Mouse (Mus musculus): Measurements from ENCODE around the gene Phf12. TPM values are rescaled to one million over a fixed set of nuclear protein-coding genes. Genes with fewer than 3 reads are reported as not detected.

Gene Phf12
- polyA plus RNA-seq, 2 experiments = 18.3 to 81.2 TPM

- Histone ChIP-seq H3K4me1 (ENCODE audit: control insufficient read depth, insufficient read depth, low read length) (peaks cover 5% of the 10 kb centered on the region; the same call in 1 of the 2 replicates), H3K4me3 (replicated peaks; ENCODE audit: low read length) (no peak overlapping the region), H3K27ac (replicated peaks; ENCODE audit: low read depth, low read length) (no peak overlapping the region), H3K36me3 (ENCODE audit: control insufficient read depth, insufficient read depth, low read length) (no peaks in the 10 kb centered on the region), H3K9ac (ENCODE audit: low read depth, low read length, severe bottlenecking) (no peak overlapping the region), H3K27me3 (ENCODE audit: control insufficient read depth, insufficient read depth, low read length) (no peaks in the 10 kb centered on the region), H3K4me2 (replicated peaks; ENCODE audit: low read depth, low read length, severe bottlenecking) (no peak overlapping the region), H3K9me3 (ENCODE audit: control insufficient read depth, low read length) (no peaks in the 10 kb centered on the region)
- DNase-seq (ENCODE audit: low spot score) (no peak), ATAC-seq (ENCODE audit: low FRiP score, low read depth) (no peak)
- TF ChIP-seq POLR2A (IDR thresholded peaks at IDR 0.05; ENCODE audit: borderline replicate concordance, extremely low read depth, insufficient read depth, insufficient read length) = no peak
- WGBS = 48% methylated on average over 2 of the region's 2 CpGs
These were observed 84.1 kb downstream of the Phf12 start for GRCm38 (mm10) chr11:78066641-78067040.

GRCm38 (mm10) chr11:78067566-78067965 lies 85.0 kb downstream of the Phf12 start:
- H3K27ac ChIP-seq (replicated peaks; ENCODE audit: low read depth, low read length) = no peak overlapping the region
- WGBS = 63% methylated on average over 5 of the region's 5 CpGs
- H3K36me3 ChIP-seq (ENCODE audit: control insufficient read depth, insufficient read depth, low read length) = peaks cover 8% of the 10 kb centered on the region
- no peak overlapping the region for H3K4me3 ChIP-seq (replicated peaks; ENCODE audit: low read length)
- DNase-seq (ENCODE audit: low spot score) (no peak), ATAC-seq (ENCODE audit: low FRiP score, low read depth) (no peak)
- H3K4me2 ChIP-seq (replicated peaks; ENCODE audit: low read depth, low read length, severe bottlenecking) = no peak overlapping the region
- H3K9ac ChIP-seq (ENCODE audit: low read depth, low read length, severe bottlenecking) = no peak overlapping the region
- TF ChIP-seq POLR2A (IDR thresholded peaks at IDR 0.05; ENCODE audit: borderline replicate concordance, extremely low read depth, insufficient read depth, insufficient read length) = no peak
- H3K9me3 ChIP-seq (ENCODE audit: control insufficient read depth, low read length) = no peaks in the 10 kb centered on the region
- no peaks in the 10 kb centered on the region for H3K4me1 ChIP-seq (ENCODE audit: control insufficient read depth, insufficient read depth, low read length)
- no peaks in the 10 kb centered on the region for H3K27me3 ChIP-seq (ENCODE audit: control insufficient read depth, insufficient read depth, low read length)

- no peak for ATAC-seq (ENCODE audit: low FRiP score, low read depth)
- no peak for DNase-seq (ENCODE audit: low spot score)
- H3K9ac ChIP-seq (ENCODE audit: low read depth, low read length, severe bottlenecking) = no peak overlapping the region
- H3K36me3 ChIP-seq (ENCODE audit: control insufficient read depth, insufficient read depth, low read length) = peaks cover 22% of the 10 kb centered on the region
- no peak overlapping the region for H3K27ac ChIP-seq (replicated peaks; ENCODE audit: low read depth, low read length)
- no peaks in the 10 kb centered on the region for H3K27me3 ChIP-seq (ENCODE audit: control insufficient read depth, insufficient read depth, low read length)
- no peaks in the 10 kb centered on the region for H3K9me3 ChIP-seq (ENCODE audit: control insufficient read depth, low read length)
- no peak overlapping the region for H3K4me2 ChIP-seq (replicated peaks; ENCODE audit: low read depth, low read length, severe bottlenecking)
- TF ChIP-seq POLR2A (IDR thresholded peaks at IDR 0.05; ENCODE audit: borderline replicate concordance, extremely low read depth, insufficient read depth, insufficient read length) = no peak
- no peaks in the 10 kb centered on the region for H3K4me1 ChIP-seq (ENCODE audit: control insufficient read depth, insufficient read depth, low read length)
- WGBS = 64% methylated on average over 5 of the region's 5 CpGs
- H3K4me3 ChIP-seq (replicated peaks; ENCODE audit: low read length) = no peak overlapping the region
These were observed 86.6 kb downstream of the Phf12 start for GRCm38 (mm10) chr11:78069130-78069529.

GRCm38 (mm10) chr11:78069646-78070045 lies 87.1 kb downstream of the Phf12 start:
- no peaks in the 10 kb centered on the region for H3K27me3 ChIP-seq (ENCODE audit: control insufficient read depth, insufficient read depth, low read length)
- ATAC-seq (ENCODE audit: low FRiP score, low read depth) (no peak), DNase-seq (ENCODE audit: low spot score) (no peak)
- no peak overlapping the region for H3K27ac ChIP-seq (replicated peaks; ENCODE audit: low read depth, low read length)
- WGBS = 73% methylated on average over 6 of the region's 6 CpGs
- H3K9ac ChIP-seq (ENCODE audit: low read depth, low read length, severe bottlenecking) = no peak overlapping the region
- no peaks in the 10 kb centered on the region for H3K4me1 ChIP-seq (ENCODE audit: control insufficient read depth, insufficient read depth, low read length)
- no peak overlapping the region for H3K4me3 ChIP-seq (replicated peaks; ENCODE audit: low read length)
- H3K36me3 ChIP-seq (ENCODE audit: control insufficient read depth, insufficient read depth, low read length) = peaks cover 27% of the 10 kb centered on the region
- TF ChIP-seq POLR2A (IDR thresholded peaks at IDR 0.05; ENCODE audit: borderline replicate concordance, extremely low read depth, insufficient read depth, insufficient read length) = no peak
- H3K9me3 ChIP-seq (ENCODE audit: control insufficient read depth, low read length) = no peaks in the 10 kb centered on the region
- no peak overlapping the region for H3K4me2 ChIP-seq (replicated peaks; ENCODE audit: low read depth, low read length, severe bottlenecking)

GRCm38 (mm10) chr11:78071938-78072337 lies 89.4 kb downstream of the Phf12 start:
- H3K9me3 ChIP-seq (ENCODE audit: control insufficient read depth, low read length) = no peaks in the 10 kb centered on the region
- DNase-seq (ENCODE audit: low spot score) (no peak), ATAC-seq (ENCODE audit: low FRiP score, low read depth) (no peak)
- H3K4me2 ChIP-seq (replicated peaks; ENCODE audit: low read depth, low read length, severe bottlenecking) = no peak overlapping the region
- H3K36me3 ChIP-seq (ENCODE audit: control insufficient read depth, insufficient read depth, low read length) = peaks cover 44% of the 10 kb centered on the region
- H3K4me3 ChIP-seq (replicated peaks; ENCODE audit: low read length) = no peak overlapping the region
- no peak overlapping the region for H3K9ac ChIP-seq (ENCODE audit: low read depth, low read length, severe bottlenecking)
- no peak for TF ChIP-seq POLR2A (IDR thresholded peaks at IDR 0.05; ENCODE audit: borderline replicate concordance, extremely low read depth, insufficient read depth, insufficient read length)
- WGBS = 84% methylated on average over 5 of the region's 5 CpGs
- H3K4me1 ChIP-seq (ENCODE audit: control insufficient read depth, insufficient read depth, low read length) = no peaks in the 10 kb centered on the region
- H3K27me3 ChIP-seq (ENCODE audit: control insufficient read depth, insufficient read depth, low read length) = no peaks in the 10 kb centered on the region
- H3K27ac ChIP-seq (replicated peaks; ENCODE audit: low read depth, low read length) = no peak overlapping the region

Measured in limb, embryonic 14.5 days (tissue).